Mouse (Mus musculus) heart, embryonic 12.5 days (tissue): ENCODE measurements around the gene Cyfip1. TPM values are rescaled to one million over a fixed set of nuclear protein-coding genes. Genes with fewer than 3 reads are reported as not detected.

Experiments used
- ATAC-seq: fragments of 200-750 bp; cut with Nextera tagmentation; 2 replicates; pipeline ENCODE4 v1.8.0; 2017; ENCODE audit warnings: moderate TSS enrichment, moderate library complexity; ENCODE audit not compliant: insufficient number of reproducible peaks, low FRiP score
- H3K27ac ChIP-seq: fragments of 300-500 bp; sonication (generic); 2 replicates; pipeline ENCODE4 v1.5.1; 2016; ENCODE audit warnings: mild to moderate bottlenecking, moderate library complexity; ENCODE audit not compliant: poor library complexity, severe bottlenecking
- H3K27me3 ChIP-seq: fragments of 300-500 bp; sonication (generic); replicated peaks from 2 replicates; pipeline ENCODE4 v1.6.1; 2016; ENCODE audit warnings: mild to moderate bottlenecking, moderate library complexity
- H3K36me3 ChIP-seq: fragments of 300-500 bp; sonication (generic); 2 replicates; pipeline ENCODE4 v1.6.1; 2016; ENCODE audit warnings: mild to moderate bottlenecking, moderate library complexity
- H3K4me1 ChIP-seq: fragments of 300-500 bp; sonication (generic); replicated peaks from 2 replicates; pipeline ENCODE4 v1.6.1; 2016; ENCODE audit warnings: mild to moderate bottlenecking
- H3K4me2 ChIP-seq: fragments of 300-500 bp; sonication (generic); 2 replicates; pipeline ENCODE4 v1.6.1; 2016; ENCODE audit warnings: mild to moderate bottlenecking, moderate library complexity
- H3K4me3 ChIP-seq: fragments of 300-500 bp; sonication (generic); 2 replicates; pipeline ENCODE4 v1.5.1; 2016; ENCODE audit warnings: mild to moderate bottlenecking
- H3K9ac ChIP-seq: fragments of 300-500 bp; sonication (generic); 2 replicates; pipeline ENCODE4 v1.6.1; 2016; ENCODE audit warnings: mild to moderate bottlenecking, moderate library complexity
- H3K9me3 ChIP-seq: fragments of 300-500 bp; sonication (generic); replicated peaks from 2 replicates; pipeline ENCODE4 v1.6.1; 2016; ENCODE audit warnings: mild to moderate bottlenecking, moderate library complexity
- WGBS: fragments of 180-500 bp; shearing (Covaris S2); methylation state at CpG from one replicate; pipeline ENCODE4 v1.1.7; 2016; 5-methylcytosine and 5-hydroxymethylcytosine counted together
- polyA plus RNA-seq: library from polyadenylated mRNA; unstranded; fragments of >200 nt; fragmentation: Nextera tagmentation; extraction: Ambion mirVana; gene quantifications from 2 replicates; pipeline ENCODE4 v1.2.1, GENCODE M21; 2016

Cyfip1 gene
- polyA plus RNA-seq, 1 experiment from 2014 or later, result 58.5 TPM

DNA sequence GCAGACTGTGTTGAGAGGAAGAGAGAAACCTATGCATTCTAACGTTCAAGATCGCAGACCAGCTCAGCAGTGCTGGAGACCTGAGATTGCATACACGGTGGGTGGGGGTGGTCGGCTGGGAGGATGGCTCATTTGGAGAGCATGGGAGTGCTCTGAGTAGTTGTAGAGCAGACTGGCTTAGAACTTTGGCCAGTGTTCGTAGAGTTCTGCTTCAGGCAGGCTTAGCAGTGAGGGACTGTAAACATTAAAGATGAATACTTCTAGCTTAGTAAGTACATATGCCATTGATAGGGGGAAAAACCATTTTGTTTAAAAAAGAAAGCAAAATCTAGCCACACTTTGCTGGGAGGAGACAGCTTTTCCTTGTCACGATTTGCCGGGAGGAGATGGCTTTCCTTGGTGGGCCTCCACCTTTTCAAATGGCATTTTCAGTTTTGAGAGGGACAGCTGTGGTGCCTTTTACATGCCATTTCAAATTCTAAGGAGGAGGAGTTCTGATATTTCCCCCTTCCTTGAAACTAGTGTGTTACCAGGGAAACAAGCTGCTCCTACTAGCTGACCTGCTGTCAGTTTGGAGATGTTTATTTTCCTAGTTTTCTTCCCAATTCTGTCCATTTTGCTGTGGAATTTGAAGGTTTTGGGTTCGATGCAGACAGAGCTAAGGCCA lies 24.3 kb downstream of the Cyfip1 start:
- Histone ChIP-seq H3K36me3 (peaks cover 10% of the 10 kb centered on the region; the same call in 1 of the 2 replicates), H3K4me2 (no peak overlapping the region), H3K9me3 (no peaks in the 10 kb centered on the region), H3K27me3 (no peaks in the 10 kb centered on the region), H3K4me3 (no peak overlapping the region), H3K4me1 (0 out of 2 replicates have a peak, but pooled peaks cover 4% of the 10 kb centered on the region), H3K27ac (no peak overlapping the region), H3K9ac (no peak overlapping the region)
- WGBS, result 69% methylated on average over 8 of the region's 8 CpGs
- no peak for ATAC-seq

DNA sequence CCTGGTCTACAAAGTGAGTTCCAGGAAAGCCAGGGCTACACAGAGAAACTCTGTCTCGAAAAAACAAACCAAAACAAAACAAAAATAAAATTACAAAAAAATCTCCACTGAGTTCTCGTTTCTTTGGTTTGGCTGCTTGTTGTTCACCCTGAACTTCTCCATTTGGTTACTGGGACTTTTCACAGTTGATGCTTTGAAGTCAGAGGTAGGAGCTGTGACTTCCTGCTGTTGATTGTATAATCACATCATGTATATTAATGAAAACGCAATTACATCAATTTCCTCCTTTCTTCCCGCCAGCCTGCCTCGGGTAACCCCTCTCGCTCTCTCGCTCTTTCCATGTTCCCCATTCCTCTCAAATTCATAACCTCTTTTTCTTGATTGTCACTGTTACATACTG lies 26.7 kb downstream of the Cyfip1 start:
- H3K4me1 ChIP-seq, result 0 out of 2 replicates have a peak, but pooled peaks cover 10% of the 10 kb centered on the region
- H3K27me3 ChIP-seq, result no peaks in the 10 kb centered on the region
- H3K27ac ChIP-seq, result no peak overlapping the region
- 79% methylated on average over 7 of the region's 7 CpGs for WGBS
- H3K9me3 ChIP-seq, result no peaks in the 10 kb centered on the region
- H3K36me3 ChIP-seq, result peaks cover 12% of the 10 kb centered on the region
- no peak overlapping the region for H3K4me2 ChIP-seq
- ATAC-seq, result no peak
- H3K9ac ChIP-seq, result no peak overlapping the region
- H3K4me3 ChIP-seq, result no peak overlapping the region

DNA sequence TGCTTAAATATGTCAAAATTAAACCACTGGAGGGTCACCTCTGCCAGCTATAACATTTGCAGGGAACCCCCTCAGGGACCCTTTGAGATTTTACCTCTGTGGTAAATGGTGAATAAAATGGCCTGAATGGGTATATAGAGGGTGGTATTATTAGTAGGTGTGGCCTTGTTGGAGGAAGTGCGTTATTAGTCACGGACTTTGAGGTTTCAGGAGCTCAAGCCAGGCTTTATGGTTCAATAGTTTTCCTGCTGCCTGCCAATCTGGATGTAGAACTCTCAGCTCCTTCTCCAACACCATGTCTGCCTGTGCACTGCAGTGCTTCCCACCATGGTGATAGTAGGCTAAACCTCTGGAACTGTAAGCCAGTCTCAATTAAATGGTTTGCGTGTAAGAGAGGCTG lies 27.7 kb downstream of the Cyfip1 start:
- 79% methylated on average over 3 of the region's 3 CpGs for WGBS
- Histone ChIP-seq H3K4me2 (no peak overlapping the region), H3K36me3 (peaks cover 20% of the 10 kb centered on the region), H3K9ac (no peak overlapping the region), H3K9me3 (no peaks in the 10 kb centered on the region), H3K27me3 (no peaks in the 10 kb centered on the region), H3K4me1 (0 out of 2 replicates have a peak, but pooled peaks cover 10% of the 10 kb centered on the region), H3K4me3 (no peak overlapping the region), H3K27ac (no peak overlapping the region)
- no peak for ATAC-seq

DNA sequence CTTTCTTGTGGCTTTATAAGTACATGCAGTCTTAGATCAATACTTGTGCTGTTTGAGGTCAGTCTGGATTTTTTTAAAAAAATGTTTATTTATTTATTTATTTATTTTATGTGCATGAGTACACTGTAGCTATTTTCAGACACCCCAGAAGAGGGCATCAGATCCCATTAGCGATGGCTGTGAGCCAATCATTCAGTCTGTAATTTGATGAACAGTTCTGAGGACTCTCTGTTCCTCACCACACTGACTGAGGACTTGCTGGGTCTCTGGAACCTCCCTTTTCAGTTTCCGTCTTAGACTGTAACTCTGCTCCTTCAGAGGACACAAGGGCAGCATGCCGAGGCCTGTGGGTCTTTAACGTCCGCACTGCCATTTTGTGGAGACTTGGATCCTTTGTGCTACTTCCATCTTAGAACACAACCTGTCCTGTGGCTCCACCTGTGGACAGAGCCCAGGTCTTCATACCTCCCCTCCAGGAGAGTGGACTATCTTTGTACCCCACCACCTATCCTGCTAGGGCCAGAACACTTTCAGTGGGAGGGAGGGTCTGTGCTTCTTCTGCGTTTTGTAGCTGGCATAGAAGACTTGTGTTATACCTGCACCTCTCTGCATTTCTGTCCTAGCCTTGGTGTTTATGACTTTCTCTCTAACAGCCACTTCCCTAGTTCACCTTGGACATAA lies 28.9 kb downstream of the Cyfip1 start:
- Histone ChIP-seq H3K9me3 (no peaks in the 10 kb centered on the region), H3K4me3 (no peak overlapping the region), H3K4me2 (no peak overlapping the region), H3K27me3 (no peaks in the 10 kb centered on the region), H3K4me1 (0 out of 2 replicates have a peak, but pooled peaks cover 10% of the 10 kb centered on the region), H3K36me3 (peaks cover 32% of the 10 kb centered on the region), H3K27ac (no peak overlapping the region), H3K9ac (no peak overlapping the region)
- 85% methylated on average over 6 of the region's 6 CpGs for WGBS
- no peak for ATAC-seq

DNA sequence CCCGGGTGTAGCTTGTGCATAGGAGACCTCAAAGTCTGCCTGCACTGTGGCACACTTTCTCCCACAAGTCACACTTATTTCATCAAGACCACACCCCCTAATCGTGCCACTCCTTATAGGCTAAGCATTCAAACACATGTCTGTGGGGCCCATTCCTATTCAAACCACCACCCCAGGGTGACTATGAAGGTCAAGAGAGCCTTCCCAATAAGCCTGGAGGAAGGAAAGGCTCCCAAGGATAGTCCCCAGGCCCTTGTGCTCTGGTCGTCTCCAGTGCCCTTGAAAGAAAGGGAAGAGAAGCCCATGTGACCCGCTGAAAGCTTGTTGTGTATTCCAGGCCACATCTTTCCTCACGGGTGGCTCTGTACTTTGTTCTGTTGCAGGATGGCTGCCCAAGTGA lies 29.9 kb downstream of the Cyfip1 start:
- H3K27me3 ChIP-seq, result no peaks in the 10 kb centered on the region
- 0 out of 2 replicates have a peak, but pooled peaks have one; percentile 29 for ATAC-seq
- H3K4me1 ChIP-seq, result 0 out of 2 replicates have a peak, but pooled peaks cover 10% of the 10 kb centered on the region
- WGBS, result 67% methylated on average over 5 of the region's 5 CpGs
- no peak overlapping the region for H3K4me2 ChIP-seq
- no peak overlapping the region for H3K27ac ChIP-seq
- H3K36me3 ChIP-seq, result peaks cover 41% of the 10 kb centered on the region
- H3K4me3 ChIP-seq, result no peak overlapping the region
- no peaks in the 10 kb centered on the region for H3K9me3 ChIP-seq
- H3K9ac ChIP-seq, result no peak overlapping the region

DNA sequence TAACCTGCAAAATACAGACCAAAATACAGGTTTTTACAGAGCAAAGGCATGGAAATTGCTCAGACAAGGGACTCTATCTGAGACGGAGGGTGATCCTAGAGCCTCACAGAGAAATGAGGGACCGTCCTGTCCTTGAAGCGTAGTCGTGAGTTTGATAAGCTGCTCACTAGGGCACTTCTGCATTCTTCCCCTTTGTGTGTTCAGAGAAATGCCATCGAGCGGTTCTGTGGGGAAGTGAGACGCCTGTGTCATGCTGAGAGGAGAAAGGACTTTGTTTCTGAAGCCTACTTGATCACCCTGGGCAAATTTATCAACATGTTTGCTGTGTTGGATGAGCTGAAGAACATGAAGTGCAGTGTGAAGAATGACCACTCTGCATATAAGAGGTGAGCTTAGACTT lies 33.2 kb downstream of the Cyfip1 start:
- ATAC-seq, result no peak
- no peak overlapping the region for H3K27ac ChIP-seq
- H3K9me3 ChIP-seq, result no peaks in the 10 kb centered on the region
- H3K27me3 ChIP-seq, result no peaks in the 10 kb centered on the region
- 66% methylated on average over 7 of the region's 7 CpGs for WGBS
- H3K4me3 ChIP-seq, result no peak overlapping the region
- 0 out of 2 replicates have a peak, but pooled peaks cover 7% of the 10 kb centered on the region for H3K4me1 ChIP-seq
- no peak overlapping the region for H3K9ac ChIP-seq
- H3K4me2 ChIP-seq, result no peak overlapping the region
- H3K36me3 ChIP-seq, result peaks cover 72% of the 10 kb centered on the region

DNA sequence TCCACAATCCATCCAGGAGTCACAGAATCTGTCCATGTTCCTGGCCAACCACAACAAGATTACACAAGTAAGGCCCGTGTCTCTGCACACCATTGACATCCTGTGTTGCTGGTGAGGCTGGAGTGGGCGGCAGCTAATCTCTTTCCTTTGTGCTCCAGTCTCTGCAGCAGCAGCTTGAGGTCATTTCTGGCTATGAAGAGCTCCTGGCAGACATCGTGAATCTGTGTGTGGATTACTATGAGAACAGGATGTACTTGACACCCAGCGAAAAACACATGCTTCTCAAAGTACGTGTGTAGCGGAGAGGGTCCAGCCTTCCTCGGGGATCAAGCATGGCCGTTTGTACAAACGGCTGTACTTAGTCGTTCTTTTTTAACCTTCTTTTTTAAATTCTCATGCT lies 36.2 kb downstream of the Cyfip1 start:
- Histone ChIP-seq H3K9ac (no peak overlapping the region), H3K27ac (no peak overlapping the region), H3K4me2 (no peak overlapping the region), H3K9me3 (no peaks in the 10 kb centered on the region), H3K27me3 (no peaks in the 10 kb centered on the region), H3K4me3 (no peak overlapping the region), H3K36me3 (peaks cover 92% of the 10 kb centered on the region), H3K4me1 (no peaks in the 10 kb centered on the region)
- 73% methylated on average over 10 of the region's 10 CpGs for WGBS
- 0 out of 2 replicates have a peak, but pooled peaks have one; percentile 39 for ATAC-seq

DNA sequence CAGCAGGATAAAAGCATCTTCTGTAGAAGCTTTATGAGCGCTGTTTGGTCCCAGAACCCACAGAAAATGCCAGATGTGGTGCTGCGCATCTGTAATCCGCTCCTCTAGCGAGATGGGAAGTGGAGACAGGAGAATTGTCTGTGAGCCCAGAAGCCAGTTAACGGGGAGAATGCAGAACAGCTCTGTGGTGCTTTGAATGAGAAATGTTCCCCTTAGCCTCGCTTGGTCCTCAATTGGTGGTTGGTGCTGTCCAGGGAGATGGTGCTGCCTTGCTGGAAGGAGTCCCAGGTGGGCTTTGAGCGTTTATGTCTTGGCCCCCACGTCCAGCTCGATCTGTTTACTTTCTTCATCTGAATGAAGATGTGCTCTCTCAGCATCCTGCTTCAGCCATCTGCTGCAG lies 39.3 kb downstream of the Cyfip1 start:
- no peak overlapping the region for H3K4me3 ChIP-seq
- no peak for ATAC-seq
- 87% methylated on average over 9 of the region's 9 CpGs for WGBS
- H3K9ac ChIP-seq, result no peak overlapping the region
- no peaks in the 10 kb centered on the region for H3K9me3 ChIP-seq
- peaks cover 3% of the 10 kb centered on the region; the same call in 1 of the 2 replicates for H3K4me1 ChIP-seq
- no peaks in the 10 kb centered on the region for H3K27me3 ChIP-seq
- H3K4me2 ChIP-seq, result no peak overlapping the region
- no peak overlapping the region for H3K27ac ChIP-seq
- peaks cover 75% of the 10 kb centered on the region for H3K36me3 ChIP-seq

DNA sequence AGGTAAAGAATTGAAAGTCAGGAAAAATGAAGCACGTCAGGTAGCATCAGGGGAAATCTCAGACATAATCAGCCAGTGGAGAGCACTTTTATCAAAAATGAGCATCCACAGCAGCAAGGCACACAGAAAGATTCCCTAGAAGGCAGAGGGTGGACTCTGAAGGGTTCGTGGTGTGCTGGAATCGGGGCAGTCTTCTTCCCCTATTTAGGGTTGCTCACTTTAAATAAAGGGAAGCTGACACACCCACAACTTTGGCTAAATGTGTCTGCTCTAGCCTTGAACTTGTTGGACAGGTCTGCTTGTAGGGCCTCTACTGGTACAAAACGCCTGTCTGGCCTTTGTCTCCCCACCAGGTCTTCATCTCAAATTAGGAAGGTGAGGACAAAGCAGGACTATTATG lies 47.1 kb downstream of the Cyfip1 start:
- no peaks in the 10 kb centered on the region for H3K9me3 ChIP-seq
- 84% methylated on average over 4 of the region's 4 CpGs for WGBS
- peaks cover 68% of the 10 kb centered on the region for H3K36me3 ChIP-seq
- H3K27me3 ChIP-seq, result no peaks in the 10 kb centered on the region
- no peak overlapping the region for H3K27ac ChIP-seq
- H3K4me2 ChIP-seq, result no peak overlapping the region
- H3K9ac ChIP-seq, result no peak overlapping the region
- no peak overlapping the region for H3K4me3 ChIP-seq
- peaks cover 5% of the 10 kb centered on the region; the same call in 1 of the 2 replicates for H3K4me1 ChIP-seq
- ATAC-seq, result no peak

DNA sequence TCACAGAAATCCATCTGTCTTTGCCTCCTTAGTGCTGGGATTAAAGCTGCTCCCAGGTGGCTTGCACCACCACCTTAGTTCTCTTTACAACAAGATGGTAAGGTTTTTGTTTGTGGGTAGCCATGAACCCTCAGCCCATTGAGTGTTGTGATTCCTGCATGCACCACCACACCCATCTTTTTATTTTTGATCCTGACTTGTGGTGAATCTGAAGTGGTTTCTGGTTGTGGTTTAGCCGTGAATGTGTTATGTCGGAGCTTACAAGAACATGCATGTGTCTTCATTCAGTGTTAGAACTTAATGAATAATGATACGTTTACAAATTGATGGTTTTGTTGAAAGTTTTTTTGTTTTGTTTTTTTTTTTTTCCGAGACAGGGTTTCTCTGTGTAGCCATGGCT lies 48.5 kb downstream of the Cyfip1 start:
- H3K4me1 ChIP-seq, result peaks cover 5% of the 10 kb centered on the region; the same call in 1 of the 2 replicates
- no peaks in the 10 kb centered on the region for H3K27me3 ChIP-seq
- no peak for ATAC-seq
- no peak overlapping the region for H3K4me3 ChIP-seq
- H3K4me2 ChIP-seq, result no peak overlapping the region
- WGBS, result 89% methylated on average over 4 of the region's 4 CpGs
- H3K36me3 ChIP-seq, result peaks cover 67% of the 10 kb centered on the region
- H3K9ac ChIP-seq, result no peak overlapping the region
- H3K27ac ChIP-seq, result no peak overlapping the region
- H3K9me3 ChIP-seq, result no peaks in the 10 kb centered on the region

DNA sequence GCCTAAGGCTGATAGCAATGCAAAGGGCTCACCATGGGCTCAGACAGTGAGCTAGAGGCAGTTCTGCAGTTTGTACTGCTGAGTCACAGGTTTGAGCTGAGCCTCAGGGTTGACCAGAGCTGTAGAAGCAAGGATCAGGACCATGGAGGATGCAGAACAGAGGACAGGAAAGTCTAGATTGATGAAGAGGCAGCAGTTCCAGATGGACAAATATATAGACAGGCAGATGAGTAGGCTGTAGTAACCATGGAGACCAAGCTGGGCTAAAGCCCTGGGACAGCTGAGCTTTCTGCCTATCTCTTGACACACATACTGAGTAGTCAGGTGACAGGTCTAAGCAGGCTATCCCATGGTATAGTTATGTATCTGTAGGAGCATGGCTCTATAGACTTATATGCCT lies 49.2 kb downstream of the Cyfip1 start:
- no peak overlapping the region for H3K4me3 ChIP-seq
- ATAC-seq, result no peak

More for the DNA sequence above, 49.2 kb downstream of the Cyfip1 start:
- Histone ChIP-seq H3K9ac (no peak overlapping the region), H3K27ac (no peak overlapping the region), H3K9me3 (no peaks in the 10 kb centered on the region), H3K4me2 (no peak overlapping the region), H3K36me3 (peaks cover 69% of the 10 kb centered on the region), H3K4me1 (peaks cover 3% of the 10 kb centered on the region; the same call in 1 of the 2 replicates), H3K27me3 (no peaks in the 10 kb centered on the region)
